Mouse (Mus musculus) kidney, postnatal 0 days (tissue): ENCODE data around the gene Mdfi. TPM values are rescaled to one million over a fixed set of nuclear protein-coding genes. Genes with fewer than 3 reads are reported as not detected.

Source experiments
- ATAC-seq: fragments of 200-750 bp; cut with Nextera tagmentation; replicated peaks from 2 replicates; pipeline ENCODE4 v1.8.0; 2017; ENCODE audit warnings: low read depth, moderate number of reproducible peaks, moderate TSS enrichment, moderate library complexity; ENCODE audit not compliant: low FRiP score
- DNase-seq: peaks from one replicate; pipeline ENCODE4 v3.0.0-alpha.2; 2016; ENCODE audit warnings: low spot score
- H3K27ac ChIP-seq: fragments of 300-500 bp; sonication (generic); 2 replicates; pipeline ENCODE4 v1.5.1; 2014; ENCODE audit warnings: mild to moderate bottlenecking
- H3K27me3 ChIP-seq: fragments of 300-500 bp; sonication (generic); 2 replicates; pipeline ENCODE4 v1.6.1; 2014; ENCODE audit warnings: low read length, mixed read lengths; ENCODE audit not compliant: insufficient read depth
- H3K36me3 ChIP-seq: fragments of 300-500 bp; sonication (generic); 2 replicates; pipeline ENCODE4 v1.6.1; 2014; ENCODE audit warnings: low read length, mixed read lengths; ENCODE audit not compliant: insufficient read depth
- H3K4me1 ChIP-seq: fragments of 300-500 bp; sonication (generic); replicated peaks from 2 replicates; pipeline ENCODE4 v1.6.1; 2014; ENCODE audit warnings: antibody characterized with exemption, low read length, mixed read lengths; ENCODE audit not compliant: insufficient read depth
- H3K4me2 ChIP-seq: fragments of 300-500 bp; sonication (generic); 2 replicates; pipeline ENCODE4 v1.6.1; 2014; ENCODE audit warnings: mild to moderate bottlenecking, low read length, moderate library complexity, mixed read lengths
- H3K4me3 ChIP-seq: fragments of 300-500 bp; sonication (generic); replicated peaks from 2 replicates; pipeline ENCODE4 v1.5.1; 2014; ENCODE audit warnings: low read depth, low read length
- H3K9ac ChIP-seq: fragments of 300-500 bp; sonication (generic); 2 replicates; pipeline ENCODE4 v1.6.1; 2014; ENCODE audit warnings: low read depth, low read length
- H3K9me3 ChIP-seq: fragments of 300-500 bp; sonication (generic); replicated peaks from 2 replicates; pipeline ENCODE4 v1.6.1; 2016; ENCODE audit warnings: low read length, inconsistent platforms, mixed read lengths
- CTCF ChIP-seq: IDR thresholded peaks from 2 replicates; pipeline ENCODE4 v1.5.1; 2016; ENCODE audit warnings: antibody characterized with exemption, low read depth, mild to moderate bottlenecking, moderate library complexity
- WGBS: fragments of 180-500 bp; shearing (Covaris S2); extraction: QIAGEN DNeasy Blood & Tissue Kit; methylation state at CpG from one replicate; pipeline ENCODE4 v1.1.7; 2014; 5-methylcytosine and 5-hydroxymethylcytosine counted together
- polyA plus RNA-seq: library from polyadenylated mRNA; unstranded; fragments of >200 nt; fragmentation: Nextera tagmentation; extraction: Ambion mirVana; gene quantifications from 2 replicates; pipeline ENCODE4 v1.2.1, GENCODE M21; 2015

Mdfi gene
- polyA plus RNA-seq, 1 experiment from 2014 or later = 6.2 TPM

GRCm38 (mm10) chr17:47850639-47851314, 16.3 kb upstream of the Mdfi start:
- no peak overlapping the region for H3K4me2 ChIP-seq
- no peaks in the 10 kb centered on the region for H3K36me3 ChIP-seq
- no peak for DNase-seq
- H3K27ac ChIP-seq = no peak overlapping the region
- no peaks in the 10 kb centered on the region for H3K9me3 ChIP-seq
- no peaks in the 10 kb centered on the region for H3K4me1 ChIP-seq
- H3K27me3 ChIP-seq = no peaks in the 10 kb centered on the region
- WGBS = 82% methylated on average over 7 of the region's 7 CpGs
- H3K9ac ChIP-seq = no peak overlapping the region
- TF ChIP-seq CTCF = no peak
- H3K4me3 ChIP-seq = no peak overlapping the region
- no peak for ATAC-seq

- Histone ChIP-seq H3K27ac (no peak overlapping the region), H3K9ac (no peak overlapping the region), H3K4me2 (no peak overlapping the region), H3K27me3 (no peaks in the 10 kb centered on the region), H3K4me3 (no peak overlapping the region), H3K9me3 (no peaks in the 10 kb centered on the region), H3K4me1 (no peaks in the 10 kb centered on the region), H3K36me3 (no peaks in the 10 kb centered on the region)
- 74% methylated on average over 3 of the region's 3 CpGs for WGBS
- DNase-seq = no peak
- no peak for TF ChIP-seq CTCF
- no peak for ATAC-seq
These were observed 15.5 kb upstream of the Mdfi start for GRCm38 (mm10) chr17:47850035-47850434.

- H3K36me3 ChIP-seq = no peaks in the 10 kb centered on the region
- H3K9me3 ChIP-seq = no peaks in the 10 kb centered on the region
- WGBS = 61% methylated on average over 6 of the region's 6 CpGs
- no peak overlapping the region for H3K4me2 ChIP-seq
- H3K9ac ChIP-seq = no peak overlapping the region
- H3K27me3 ChIP-seq = no peaks in the 10 kb centered on the region
- DNase-seq (no peak), ATAC-seq (no peak)
- TF ChIP-seq CTCF = 0 out of 2 replicates have a peak, but pooled peaks have one; percentile 26
- no peak overlapping the region for H3K4me3 ChIP-seq
- no peak overlapping the region for H3K27ac ChIP-seq
- H3K4me1 ChIP-seq = no peaks in the 10 kb centered on the region
These were observed 13.5 kb upstream of the Mdfi start for GRCm38 (mm10) chr17:47847985-47848384.

- H3K4me3 ChIP-seq = no peak overlapping the region
- H3K27me3 ChIP-seq = no peaks in the 10 kb centered on the region
- 70% methylated on average over 11 of the region's 11 CpGs for WGBS
- DNase-seq = no peak
- no peak overlapping the region for H3K27ac ChIP-seq
- no peaks in the 10 kb centered on the region for H3K9me3 ChIP-seq
- H3K36me3 ChIP-seq = no peaks in the 10 kb centered on the region
- peaks cover 4% of the 10 kb centered on the region; the same call in 1 of the 2 replicates for H3K4me1 ChIP-seq
- TF ChIP-seq CTCF = no peak
- no peak overlapping the region for H3K4me2 ChIP-seq
- ATAC-seq = no peak
- H3K9ac ChIP-seq = no peak overlapping the region
These were observed 11.1 kb upstream of the Mdfi start for GRCm38 (mm10) chr17:47845609-47846008.

- H3K27me3 ChIP-seq = no peaks in the 10 kb centered on the region
- no peak for ATAC-seq
- no peak overlapping the region for H3K4me3 ChIP-seq
- H3K27ac ChIP-seq = no peak overlapping the region
- H3K9me3 ChIP-seq = no peaks in the 10 kb centered on the region
- 98% methylated on average over 3 of the region's 3 CpGs for WGBS
- H3K9ac ChIP-seq = no peak overlapping the region
- peaks cover 4% of the 10 kb centered on the region; the same call in 1 of the 2 replicates for H3K4me1 ChIP-seq
- no peak for DNase-seq
- no peaks in the 10 kb centered on the region for H3K36me3 ChIP-seq
- H3K4me2 ChIP-seq = no peak overlapping the region
- peak; percentile 39; the same call in 1 of the 2 replicates for TF ChIP-seq CTCF
These were observed 9.0 kb upstream of the Mdfi start for GRCm38 (mm10) chr17:47843465-47843864.

- Histone ChIP-seq H3K9me3 (no peaks in the 10 kb centered on the region), H3K27me3 (no peaks in the 10 kb centered on the region), H3K9ac (no peak overlapping the region), H3K27ac (peak overlapping the region; percentile 42; the same call in 1 of the 2 replicates), H3K4me1 (peaks cover 4% of the 10 kb centered on the region; the same call in 1 of the 2 replicates), H3K4me3 (no peak overlapping the region), H3K36me3 (no peaks in the 10 kb centered on the region), H3K4me2 (peak overlapping the region; percentile 6; the same call in 1 of the 2 replicates)
- no peak for TF ChIP-seq CTCF
- DNase-seq (peak; percentile 73), ATAC-seq (peak; percentile 49; the same call in 1 of the 2 replicates)
- 50% methylated on average over 19 of the region's 19 CpGs for WGBS
These were observed 7.6 kb upstream of the Mdfi start for GRCm38 (mm10) chr17:47841931-47842623.
